ENCODE assay signal across 11 mouse cellular contexts in genomic region chr16:18464271-18464670, GRCm38 (mm10). TPM values are rescaled to one million over a fixed set of nuclear protein-coding genes. Genes with fewer than 3 reads are reported as not detected.
DNase-seq lines count a peak whose midpoint lies in the region; ATAC-seq and TF ChIP-seq lines count a peak whose summit lies in the region.
"Had no signal": no experiment of that assay in that cellular context is flagged by ENCODE, and none has a peak within 500 bp of the region (broad histone marks: within the 10 kb centered on the region; RNA-seq: fewer than 3 reads in every experiment).

No protein-coding gene starts in this region.

- H3K79me2 ChIP-seq in C2C12 (ENCODE audit: control insufficient read depth, insufficient read depth), result no peaks in the 10 kb centered on the region

- no peak overlapping the region for H3K9ac ChIP-seq in hindbrain, postnatal 0 days (replicated peaks; ENCODE audit: low read length)
- no peak overlapping the region for H3K9ac ChIP-seq in hindbrain, embryonic 11.5 days (ENCODE audit: low read depth, low read length)
- no peak overlapping the region for H3K9ac ChIP-seq in intestine, embryonic 15.5 days

- no peaks in the 10 kb centered on the region for H3K79me3 ChIP-seq in C2C12 (ENCODE audit: low read depth)

- no peak overlapping the region for H3K4me2 ChIP-seq in hindbrain, postnatal 0 days (ENCODE audit: low read depth, low read length)
- no peak overlapping the region for H3K4me2 ChIP-seq in hindbrain, embryonic 11.5 days (replicated peaks; ENCODE audit: low read depth, low read length)
- H3K4me2 ChIP-seq in intestine, embryonic 15.5 days (replicated peaks), result no peak overlapping the region

- H3ac ChIP-seq in C2C12 (ENCODE audit: control insufficient read depth, insufficient read length, low read depth), result no peak overlapping the region

- DNase-seq in hindbrain, postnatal 0 days (ENCODE audit: low spot score), result no peak
- no peak for DNase-seq in hindbrain, embryonic 11.5 days (ENCODE audit: low spot score)
- peak; percentile 40 for DNase-seq in gastrocnemius, postnatal 10 days
- peak; percentile 61 to 74 for DNase-seq in lung, adult 18-20 months
- no peak for DNase-seq in adrenal gland, adult 2 months
- no peak for DNase-seq in testis, postnatal 10 days (ENCODE audit: low spot score)
- DNase-seq: cerebellum, adult 9-11 months had no signal

- H3K9me3 ChIP-seq in hindbrain, postnatal 0 days (ENCODE audit: low read length), result no peaks in the 10 kb centered on the region
- no peaks in the 10 kb centered on the region for H3K9me3 ChIP-seq in hindbrain, embryonic 11.5 days (ENCODE audit: control insufficient read depth, low read length)
- H3K9me3 ChIP-seq in intestine, embryonic 15.5 days, result no peaks in the 10 kb centered on the region

- H3K4me1 ChIP-seq in hindbrain, postnatal 0 days (ENCODE audit: insufficient read depth, low read length), result 0 out of 2 replicates have a peak, but pooled peaks cover 3% of the 10 kb centered on the region
- peaks cover 8% of the 10 kb centered on the region for H3K4me1 ChIP-seq in hindbrain, embryonic 11.5 days (replicated peaks; ENCODE audit: control insufficient read depth, insufficient read depth, low read length)
- peaks cover 12% of the 10 kb centered on the region for H3K4me1 ChIP-seq in intestine, embryonic 15.5 days (replicated peaks)

- no peaks in the 10 kb centered on the region for H3K36me3 ChIP-seq in hindbrain, postnatal 0 days (ENCODE audit: insufficient read depth, low read length)
- H3K36me3 ChIP-seq in hindbrain, embryonic 11.5 days (ENCODE audit: control insufficient read depth, insufficient read depth, low read length), result no peaks in the 10 kb centered on the region
- H3K36me3 ChIP-seq in C2C12 (ENCODE audit: control insufficient read depth, insufficient read depth), result peaks cover 3% of the 10 kb centered on the region
- H3K36me3 ChIP-seq in intestine, embryonic 15.5 days, result no peaks in the 10 kb centered on the region

- H3K27me3 ChIP-seq in hindbrain, postnatal 0 days (ENCODE audit: insufficient read depth, low read length), result no peaks in the 10 kb centered on the region
- no peaks in the 10 kb centered on the region for H3K27me3 ChIP-seq in hindbrain, embryonic 11.5 days (ENCODE audit: control insufficient read depth, insufficient read depth, low read length)
- no peaks in the 10 kb centered on the region for H3K27me3 ChIP-seq in C2C12 (ENCODE audit: control insufficient read depth, insufficient read depth, insufficient read length)
- H3K27me3 ChIP-seq in intestine, embryonic 15.5 days (replicated peaks), result no peaks in the 10 kb centered on the region

- H3K4me3 ChIP-seq in hindbrain, postnatal 0 days (ENCODE audit: low read length), result no peak overlapping the region
- no peak overlapping the region for H3K4me3 ChIP-seq in hindbrain, embryonic 11.5 days (ENCODE audit: low read depth, low read length)
- H3K4me3 ChIP-seq in C2C12 (ENCODE audit: insufficient read depth, poor library complexity, severe bottlenecking), result no peak overlapping the region
- H3K4me3 ChIP-seq in intestine, embryonic 15.5 days (replicated peaks), result no peak overlapping the region

- WGBS in hindbrain, postnatal 0 days, result 66% methylated on average over 3 of the region's 3 CpGs
- WGBS in hindbrain, embryonic 11.5 days, result 76% methylated on average over 3 of the region's 3 CpGs
- 59% methylated on average over 3 of the region's 3 CpGs for WGBS in intestine, embryonic 15.5 days

- ATAC-seq in hindbrain, postnatal 0 days, result 0 out of 2 replicates have a peak, but pooled peaks have one; percentile 28
- no peak for ATAC-seq in hindbrain, embryonic 11.5 days (ENCODE audit: low FRiP score)
- no peak for ATAC-seq in intestine, embryonic 15.5 days
- ATAC-seq: forebrain, embryonic 16.5 days; intestine, embryonic 16.5 days had no signal

- H3K27ac ChIP-seq in hindbrain, postnatal 0 days, result no peak overlapping the region
- no peak overlapping the region for H3K27ac ChIP-seq in hindbrain, embryonic 11.5 days (ENCODE audit: low read depth, low read length)
- H3K27ac ChIP-seq in intestine, embryonic 15.5 days, result no peak overlapping the region

- TF ChIP-seq CTCF in hindbrain, postnatal 0 days (IDR thresholded peaks at IDR 0.05; ENCODE audit: low read depth), result no peak
- no peak for TF ChIP-seq CTCF in C2C12 (IDR thresholded peaks at IDR 0.05; ENCODE audit: control insufficient read depth, insufficient read depth, insufficient read length)

TF ChIP-seq in C2C12, 6 proteins besides CTCF, POLR2A, EP300 and RAD21:
- TF ChIP-seq CEBPB (IDR thresholded peaks at IDR 0.05; ENCODE audit: low read depth) (no peak), MYOD1 (IDR thresholded peaks at IDR 0.05; ENCODE audit: control insufficient read depth, insufficient read length, low read depth) (peak; percentile 59)

RNA-seq across cellular contexts. Expression of gene Gnb1l, which starts 34.2 kb away (rescaled TPM):
- 9.6 and 10.5 TPM in 2 replicates for total RNA-seq in hindbrain, postnatal 0 days (2014; rRNA removed)
- polyA plus RNA-seq in hindbrain, postnatal 0 days (2015; fragmentation: Nextera tagmentation; extraction: Ambion mirVana), result 16.9 and 18.0 TPM in 2 replicates
- 13.0 and 14.9 TPM in 2 replicates for polyA plus RNA-seq in hindbrain, embryonic 11.5 days (2014; fragmentation: Nextera tagmentation; extraction: Ambion mirVana)
- 13.3 TPM for polyA plus RNA-seq in C2C12 (2012; fragmentation: generic; extraction: Trizol)
- total RNA-seq in gastrocnemius, postnatal 10 days (2021), result 1 to 10 TPM; 4.3 to 4.6 TPM
- 13.8 and 14.0 TPM in 2 replicates for polyA plus RNA-seq in intestine, embryonic 15.5 days (2015; fragmentation: Nextera tagmentation; extraction: Ambion mirVana)
- 1 to 10 TPM; 4.4 to 7.8 TPM for total RNA-seq in adrenal gland, adult 2 months (2021)
- polyA plus RNA-seq in adrenal gland, adult 2 months (2012; rRNA removed), result 10.5 and 15.5 TPM in 2 replicates

RNA-seq across cellular contexts. Expression of gene Rtl10, which starts 34.4 kb away (rescaled TPM):
- total RNA-seq in hindbrain, postnatal 0 days (2014; rRNA removed), result 11.0 and 12.4 TPM in 2 replicates
- 2.5 and 2.7 TPM in 2 replicates for polyA plus RNA-seq in hindbrain, postnatal 0 days (2015; fragmentation: Nextera tagmentation; extraction: Ambion mirVana)
- polyA plus RNA-seq in hindbrain, embryonic 11.5 days (2014; fragmentation: Nextera tagmentation; extraction: Ambion mirVana), result 1.8 and 3.0 TPM in 2 replicates
- 10.6 TPM for polyA plus RNA-seq in C2C12 (2012; fragmentation: generic; extraction: Trizol)
- total RNA-seq in gastrocnemius, postnatal 10 days (2021), result 1 to 10 TPM; 3.9 to 5.2 TPM
- polyA plus RNA-seq in intestine, embryonic 15.5 days (2015; fragmentation: Nextera tagmentation; extraction: Ambion mirVana), result 3.2 and 3.4 TPM in 2 replicates
- total RNA-seq in adrenal gland, adult 2 months (2021), result 1 to 10 TPM; 4.4 to 5.8 TPM
- 6.4 and 8.3 TPM in 2 replicates for polyA plus RNA-seq in adrenal gland, adult 2 months (2012; rRNA removed)

RNA-seq across cellular contexts. Expression of gene Comt, which starts 37.6 kb away (rescaled TPM):
- 82.8 and 88.9 TPM in 2 replicates for total RNA-seq in hindbrain, postnatal 0 days (2014; rRNA removed)
- 94.3 and 102 TPM in 2 replicates for polyA plus RNA-seq in hindbrain, postnatal 0 days (2015; fragmentation: Nextera tagmentation; extraction: Ambion mirVana)
- 49.6 and 53.9 TPM in 2 replicates for polyA plus RNA-seq in hindbrain, embryonic 11.5 days (2014; fragmentation: Nextera tagmentation; extraction: Ambion mirVana)
- 96.2 TPM for polyA plus RNA-seq in C2C12 (2012; fragmentation: generic; extraction: Trizol)
- total RNA-seq in gastrocnemius, postnatal 10 days (2021), result 10 to 100 TPM; 44.1 to 47.3 TPM
- 89.5 and 97.1 TPM in 2 replicates for polyA plus RNA-seq in intestine, embryonic 15.5 days (2015; fragmentation: Nextera tagmentation; extraction: Ambion mirVana)
- total RNA-seq in adrenal gland, adult 2 months (2021), result 100 to 1,000 TPM; 203 to 288 TPM
- 407 and 432 TPM in 2 replicates for polyA plus RNA-seq in adrenal gland, adult 2 months (2012; rRNA removed)

RNA-seq across cellular contexts. Expression of gene Txnrd2, which starts 38.1 kb away (rescaled TPM):
- 17.9 and 23.1 TPM in 2 replicates for total RNA-seq in hindbrain, postnatal 0 days (2014; rRNA removed)
- 37.6 and 41.8 TPM in 2 replicates for polyA plus RNA-seq in hindbrain, postnatal 0 days (2015; fragmentation: Nextera tagmentation; extraction: Ambion mirVana)
- polyA plus RNA-seq in hindbrain, embryonic 11.5 days (2014; fragmentation: Nextera tagmentation; extraction: Ambion mirVana), result 22.2 and 23.8 TPM in 2 replicates
- polyA plus RNA-seq in C2C12 (2012; fragmentation: generic; extraction: Trizol), result 19.4 TPM
- 10 to 100 TPM; 12.9 to 13.6 TPM for total RNA-seq in gastrocnemius, postnatal 10 days (2021)
- 25.4 and 25.8 TPM in 2 replicates for polyA plus RNA-seq in intestine, embryonic 15.5 days (2015; fragmentation: Nextera tagmentation; extraction: Ambion mirVana)
- 10 to 100 TPM; 73.3 TPM for total RNA-seq in adrenal gland, adult 2 months (2021)
- 50.3 and 64.6 TPM in 2 replicates for polyA plus RNA-seq in adrenal gland, adult 2 months (2012; rRNA removed)

Comparison
In these comparisons a context has a peak if more than half of its experiments do, and no peak if none do; other contexts are left out.
1. DNase-seq: peak in gastrocnemius, postnatal 10 days (single experiment) and lung, adult 18-20 months (2 of 2); none in hindbrain, postnatal 0 days (single experiment), hindbrain, embryonic 11.5 days (single experiment), adrenal gland, adult 2 months (single experiment) and testis, postnatal 10 days (single experiment).